Mouse (Mus musculus) intestine, embryonic 14.5 days (tissue): ENCODE results near the gene Ccl17. TPM values are rescaled to one million over a fixed set of nuclear protein-coding genes. Genes with fewer than 3 reads are reported as not detected.

Source experiments
- ATAC-seq: fragments of 200-750 bp; cut with Nextera tagmentation; replicated peaks from 2 replicates; pipeline ENCODE4 v1.8.0; 2017; ENCODE audit warnings: low read depth, moderate number of reproducible peaks, moderate TSS enrichment, moderate library complexity; ENCODE audit not compliant: low FRiP score, low TSS enrichment
- DNase-seq: peaks from one replicate; pipeline ENCODE4 v3.0.0-alpha.2; 2018; ENCODE audit warnings: low spot score
- H3K27ac ChIP-seq: fragments of 300-500 bp; sonication (generic); 2 replicates; pipeline ENCODE4 v1.5.1; 2014; ENCODE audit warnings: low read depth, mild to moderate bottlenecking, control low read depth
- H3K27me3 ChIP-seq: fragments of 300-500 bp; sonication (generic); replicated peaks from 2 replicates; pipeline ENCODE4 v1.6.1; 2014; ENCODE audit warnings: low read length, control low read depth; ENCODE audit not compliant: control insufficient read depth, insufficient read depth
- H3K36me3 ChIP-seq: fragments of 300-500 bp; sonication (generic); 2 replicates; pipeline ENCODE4 v1.6.1; 2014; ENCODE audit warnings: low read length, control low read depth; ENCODE audit not compliant: control insufficient read depth, insufficient read depth
- H3K4me1 ChIP-seq: fragments of 300-500 bp; sonication (generic); replicated peaks from 2 replicates; pipeline ENCODE4 v1.6.1; 2014; ENCODE audit warnings: low read length, control low read depth, mixed read lengths; ENCODE audit not compliant: control insufficient read depth, insufficient read depth
- H3K4me2 ChIP-seq: fragments of 300-500 bp; sonication (generic); 2 replicates; pipeline ENCODE4 v1.6.1; 2014; ENCODE audit warnings: low read length
- H3K4me3 ChIP-seq: fragments of 300-500 bp; sonication (generic); 2 replicates; pipeline ENCODE4 v1.5.1; 2014; ENCODE audit warnings: low read depth, low read length, control low read depth, mixed read lengths
- H3K9ac ChIP-seq: fragments of 300-500 bp; sonication (generic); 2 replicates; pipeline ENCODE4 v1.6.1; 2014; ENCODE audit warnings: mild to moderate bottlenecking, low read length
- H3K9me3 ChIP-seq: fragments of 300-500 bp; sonication (generic); 2 replicates; pipeline ENCODE4 v1.6.1; 2016; ENCODE audit warnings: low read length, control low read depth; ENCODE audit not compliant: control insufficient read depth
- WGBS: fragments of 180-500 bp; shearing (Covaris S2); extraction: QIAGEN DNeasy Blood & Tissue Kit; methylation state at CpG from one replicate; pipeline ENCODE4 v1.1.7; 2014; 5-methylcytosine and 5-hydroxymethylcytosine counted together
- polyA plus RNA-seq: library from polyadenylated mRNA; unstranded; fragments of >200 nt; fragmentation: Nextera tagmentation; extraction: Ambion mirVana; gene quantifications from 2 replicates; pipeline ENCODE4 v1.2.1, GENCODE M21; 2014

Ccl17 gene
- polyA plus RNA-seq, 1 experiment from 2014 or later: not detected

GRCm38 (mm10) chr8:94803551-94803950 is 6.7 kb upstream of the Ccl17 start:
- H3K27ac ChIP-seq: no peak overlapping the region
- H3K4me1 ChIP-seq: no peaks in the 10 kb centered on the region
- ATAC-seq: no peak
- H3K9me3 ChIP-seq: no peaks in the 10 kb centered on the region
- H3K36me3 ChIP-seq: no peaks in the 10 kb centered on the region
- no peak for DNase-seq
- H3K27me3 ChIP-seq: no peaks in the 10 kb centered on the region
- H3K4me2 ChIP-seq: no peak overlapping the region
- 71% methylated on average over 6 of the region's 6 CpGs for WGBS
- H3K4me3 ChIP-seq: no peak overlapping the region
- no peak overlapping the region for H3K9ac ChIP-seq

- H3K4me1 ChIP-seq: no peaks in the 10 kb centered on the region
- no peak overlapping the region for H3K27ac ChIP-seq
- no peaks in the 10 kb centered on the region for H3K27me3 ChIP-seq
- H3K36me3 ChIP-seq: no peaks in the 10 kb centered on the region
- DNase-seq: no peak
- 67% methylated on average over 10 of the region's 10 CpGs for WGBS
- no peak overlapping the region for H3K4me3 ChIP-seq
- no peak for ATAC-seq
- no peak overlapping the region for H3K9ac ChIP-seq
- H3K4me2 ChIP-seq: no peak overlapping the region
- no peaks in the 10 kb centered on the region for H3K9me3 ChIP-seq
Measured at GRCm38 (mm10) chr8:94804546-94805340, 5.5 kb upstream of the Ccl17 start.

- no peak overlapping the region for H3K4me3 ChIP-seq
- H3K4me2 ChIP-seq: no peak overlapping the region
- no peaks in the 10 kb centered on the region for H3K9me3 ChIP-seq
- DNase-seq (no peak), ATAC-seq (no peak)
- H3K27me3 ChIP-seq: no peaks in the 10 kb centered on the region
- no peaks in the 10 kb centered on the region for H3K36me3 ChIP-seq
- H3K9ac ChIP-seq: no peak overlapping the region
- H3K27ac ChIP-seq: no peak overlapping the region
- H3K4me1 ChIP-seq: no peaks in the 10 kb centered on the region
- WGBS: 79% methylated on average over 4 of the region's 4 CpGs
Measured at GRCm38 (mm10) chr8:94805811-94806210, 4.4 kb upstream of the Ccl17 start.

GRCm38 (mm10) chr8:94807506-94807905 is 2.7 kb upstream of the Ccl17 start:
- no peak for ATAC-seq
- 55% methylated on average over 7 of the region's 7 CpGs for WGBS
- no peaks in the 10 kb centered on the region for H3K9me3 ChIP-seq

GRCm38 (mm10) chr8:94808372-94808771 is 1.9 kb upstream of the Ccl17 start:
- ATAC-seq (no peak), DNase-seq (no peak)
- H3K4me2 ChIP-seq: no peak overlapping the region
- H3K9me3 ChIP-seq: no peaks in the 10 kb centered on the region
- H3K4me3 ChIP-seq: no peak overlapping the region
- no peak overlapping the region for H3K9ac ChIP-seq
- no peaks in the 10 kb centered on the region for H3K36me3 ChIP-seq
- no peak overlapping the region for H3K27ac ChIP-seq
- no peaks in the 10 kb centered on the region for H3K4me1 ChIP-seq
- WGBS: 78% methylated on average over 6 of the region's 6 CpGs
- no peaks in the 10 kb centered on the region for H3K27me3 ChIP-seq

More at GRCm38 (mm10) chr8:94807506-94807905, 2.7 kb upstream of the Ccl17 start:
- Histone ChIP-seq H3K36me3 (no peaks in the 10 kb centered on the region), H3K9ac (no peak overlapping the region), H3K27me3 (no peaks in the 10 kb centered on the region), H3K4me2 (no peak overlapping the region), H3K4me1 (no peaks in the 10 kb centered on the region), H3K27ac (no peak overlapping the region), H3K4me3 (no peak overlapping the region)
- DNase-seq: no peak

- no peaks in the 10 kb centered on the region for H3K4me1 ChIP-seq
- no peaks in the 10 kb centered on the region for H3K9me3 ChIP-seq
- no peak overlapping the region for H3K27ac ChIP-seq
- no peaks in the 10 kb centered on the region for H3K27me3 ChIP-seq
- no peak for DNase-seq
- H3K4me2 ChIP-seq: no peak overlapping the region
- no peaks in the 10 kb centered on the region for H3K36me3 ChIP-seq
- no peak overlapping the region for H3K9ac ChIP-seq
- no peak for ATAC-seq
- WGBS: 80% methylated on average over 5 of the region's 5 CpGs
- no peak overlapping the region for H3K4me3 ChIP-seq
Measured at GRCm38 (mm10) chr8:94810855-94811254, 602 bp downstream of the Ccl17 start.

- no peaks in the 10 kb centered on the region for H3K27me3 ChIP-seq
- WGBS: 60% methylated on average over 6 of the region's 6 CpGs
- DNase-seq (no peak), ATAC-seq (no peak)
- no peaks in the 10 kb centered on the region for H3K4me1 ChIP-seq
- no peaks in the 10 kb centered on the region for H3K36me3 ChIP-seq
- H3K4me2 ChIP-seq: no peak overlapping the region
- H3K9me3 ChIP-seq: no peaks in the 10 kb centered on the region
- no peak overlapping the region for H3K9ac ChIP-seq
- H3K4me3 ChIP-seq: no peak overlapping the region
- H3K27ac ChIP-seq: no peak overlapping the region
Measured at GRCm38 (mm10) chr8:94811654-94812053, 1.4 kb downstream of the Ccl17 start.

GRCm38 (mm10) chr8:94812645-94813098 is 2.4 kb downstream of the Ccl17 start:
- H3K36me3 ChIP-seq: no peaks in the 10 kb centered on the region
- H3K9ac ChIP-seq: no peak overlapping the region
- ATAC-seq (peak; percentile 65), DNase-seq (peak; percentile 96)
- H3K4me2 ChIP-seq: no peak overlapping the region
- WGBS: 30% methylated on average over 6 of the region's 6 CpGs
- no peaks in the 10 kb centered on the region for H3K4me1 ChIP-seq
- no peak overlapping the region for H3K4me3 ChIP-seq
- no peaks in the 10 kb centered on the region for H3K9me3 ChIP-seq
- H3K27me3 ChIP-seq: no peaks in the 10 kb centered on the region
- no peak overlapping the region for H3K27ac ChIP-seq

GRCm38 (mm10) chr8:94814556-94814955 is 4.3 kb downstream of the Ccl17 start:
- ATAC-seq: no peak
- DNase-seq: no peak

More at GRCm38 (mm10) chr8:94814556-94814955, 4.3 kb downstream of the Ccl17 start:
- Histone ChIP-seq H3K27me3 (no peaks in the 10 kb centered on the region), H3K9me3 (no peaks in the 10 kb centered on the region), H3K4me3 (no peak overlapping the region), H3K4me2 (no peak overlapping the region), H3K4me1 (no peaks in the 10 kb centered on the region), H3K27ac (no peak overlapping the region), H3K9ac (no peak overlapping the region), H3K36me3 (no peaks in the 10 kb centered on the region)
- WGBS: 7% methylated on average over 1 of the region's 1 CpGs
